Mouse (Mus musculus) left cerebral cortex, postnatal 14 days (tissue): ENCODE measurements at regions not wholly inside any gene's neighbourhood (a gene's known extent, or its start where the extent isn't known, plus 50 kb on each side); places are given as distances from the start of the nearest gene placed in this dataset.
"Not testable (repeated sequence)": the region's sequence is repeated elsewhere in the genome, so short reads cannot be mapped to it uniquely, and the experiment has no call there.

Experiments
- DNase-seq, 2 experiments: peaks; one replicate each; pipeline ENCODE4 v3.0.0; 2021 to 2022; ENCODE audit warnings: low spot score in 2 of 2, mixed read lengths in 1 of 2
- intact Hi-C: fragments of 180-260 bp; cut with DNase I; formaldehyde crosslinking; loops from one replicate; pipeline ENCODE4 v1.15.1; 2025

GRCm38 (mm10) chr2:78025651-78026435, 79.7 kb upstream of the Cwc22 start:
- DNase-seq = no peak
- intact Hi-C loops = no loop called here

DNA sequence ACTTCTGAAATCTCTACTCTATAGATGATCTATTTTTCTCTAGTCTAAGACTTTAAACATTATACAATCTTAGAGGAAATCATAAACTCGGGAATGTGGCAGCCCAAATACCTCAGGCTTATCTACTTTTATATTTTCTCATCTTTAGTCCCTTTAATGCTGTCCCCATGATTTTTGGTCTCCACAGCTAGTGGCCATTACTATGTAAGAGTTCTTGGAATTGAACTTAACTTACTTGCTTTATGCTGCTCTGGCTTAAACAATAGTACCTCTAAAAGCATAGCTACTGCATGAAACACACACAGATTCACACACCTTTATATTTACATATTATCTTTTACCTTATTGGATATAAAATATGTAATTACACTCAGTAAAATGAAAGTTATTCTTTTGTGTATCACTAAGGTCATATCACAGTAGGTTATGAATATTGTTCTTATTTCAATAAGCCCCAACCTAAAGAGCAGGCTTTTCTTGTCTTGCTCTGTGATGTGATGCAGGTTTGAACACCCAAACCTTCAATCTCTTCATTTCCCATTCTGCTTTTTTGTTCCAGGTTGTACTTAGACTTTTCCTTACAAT, 78.9 kb upstream of the Cwc22 start:
- intact Hi-C loops = no loop called here
- no peak for DNase-seq

- intact Hi-C loops = loop anchor here (2.0 kb wide), 1 partner anchor 227 kb away; no protein-coding TSS in a partner anchor
- DNase-seq = no peak
Measured at GRCm38 (mm10) chr2:78023916-78024685, 77.9 kb upstream of the Cwc22 start.

DNA sequence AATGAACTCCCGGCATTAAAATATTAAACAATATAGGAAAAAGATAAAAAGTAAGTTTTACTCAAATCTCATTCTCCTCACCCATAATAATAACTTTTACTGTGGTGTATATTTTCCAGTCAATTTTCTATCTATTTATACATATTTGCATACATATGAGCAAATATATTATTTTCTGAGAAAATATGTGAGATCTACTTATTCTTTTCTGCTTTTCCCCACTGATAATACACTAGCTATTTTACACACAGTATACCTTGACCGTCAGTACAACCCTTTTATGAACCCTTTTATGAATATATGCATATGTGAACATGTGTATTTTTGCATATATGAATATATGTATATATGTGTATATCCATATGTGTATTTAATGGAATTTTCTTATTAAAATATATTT, 77.2 kb upstream of the Cwc22 start:
- intact Hi-C loops = loop anchor here (2.0 kb wide), 1 partner anchor 227 kb away; no protein-coding TSS in a partner anchor
- DNase-seq = no peak

DNA sequence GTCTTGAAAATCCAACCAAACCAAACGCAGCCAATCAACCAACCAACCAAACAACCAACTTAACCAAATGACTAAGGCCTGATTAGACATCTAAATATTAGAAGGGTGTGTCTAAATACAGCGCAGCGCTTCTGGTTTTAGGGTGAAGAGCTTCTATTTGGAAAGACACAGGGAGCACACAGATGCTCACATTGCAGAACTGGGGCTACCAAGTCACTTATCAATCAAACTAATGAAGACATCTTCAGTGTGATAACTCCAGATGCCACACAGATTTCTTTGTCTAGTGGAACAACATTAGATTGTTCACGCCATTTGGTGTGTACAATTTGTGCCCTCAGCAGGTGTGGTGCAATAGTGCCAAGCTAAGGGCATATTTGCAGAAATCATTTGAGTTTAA, 76.6 kb upstream of the Cwc22 start:
- no peak for DNase-seq
- intact Hi-C loops = loop anchor here (2.0 kb wide), 1 partner anchor 226 kb away; no protein-coding TSS in a partner anchor

GRCm38 (mm10) chr2:78021905-78022304, 75.7 kb upstream of the Cwc22 start:
- intact Hi-C loops = loop anchor here (2.0 kb wide), 1 partner anchor 225 kb away; no protein-coding TSS in a partner anchor
- DNase-seq = peak; percentile 7 to 20

DNA sequence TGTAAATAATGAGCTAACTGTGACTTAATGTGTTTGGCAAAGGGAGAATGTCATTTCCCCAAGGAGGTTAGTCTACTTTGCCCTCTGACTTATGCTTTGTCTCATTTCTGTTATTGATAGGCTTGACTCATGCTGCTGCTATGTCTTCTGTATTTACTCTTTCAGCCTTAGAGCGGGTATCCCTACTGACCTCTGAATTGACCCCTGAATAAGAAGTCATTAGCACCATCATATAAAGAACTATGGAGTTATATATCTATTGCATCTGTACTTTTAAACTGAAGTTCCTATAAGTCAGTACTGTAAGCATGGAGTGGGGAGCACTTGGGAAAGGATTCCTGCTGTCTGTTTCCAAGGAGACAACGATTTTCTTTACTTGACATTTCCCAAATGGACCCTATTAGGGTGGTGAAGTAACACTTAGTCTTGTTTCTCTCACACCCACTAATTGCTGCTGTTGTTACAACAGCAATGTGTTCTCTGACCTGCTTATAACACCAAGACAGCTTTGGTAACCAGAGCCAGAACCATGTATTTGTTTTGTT, 75.3 kb upstream of the Cwc22 start:
- intact Hi-C loops = no loop called here

DNA sequence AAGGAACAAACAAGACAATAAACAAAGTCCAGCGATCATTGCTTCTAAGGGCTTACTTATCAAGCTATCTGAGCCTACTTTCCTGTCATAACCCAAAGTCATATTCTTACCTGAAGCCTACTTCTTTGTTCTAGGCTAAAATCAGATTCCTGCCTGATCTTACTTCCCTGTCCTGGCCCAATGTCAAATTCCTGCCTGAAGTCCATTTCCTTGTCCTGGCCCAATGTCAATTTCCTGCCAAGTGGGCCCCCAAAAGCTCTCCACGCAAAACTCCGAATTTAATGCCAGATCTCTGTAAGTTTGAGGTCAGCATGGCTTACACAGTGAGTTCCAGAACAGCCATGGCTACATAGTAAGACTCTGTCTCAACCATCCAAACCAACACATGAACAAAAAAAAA, 74.3 kb upstream of the Cwc22 start:
- intact Hi-C loops = no loop called here
- DNase-seq = no peak

More for the DNA sequence above, 75.3 kb upstream of the Cwc22 start:
- DNase-seq = peak in 1 of 2 experiments; percentile 4

DNA sequence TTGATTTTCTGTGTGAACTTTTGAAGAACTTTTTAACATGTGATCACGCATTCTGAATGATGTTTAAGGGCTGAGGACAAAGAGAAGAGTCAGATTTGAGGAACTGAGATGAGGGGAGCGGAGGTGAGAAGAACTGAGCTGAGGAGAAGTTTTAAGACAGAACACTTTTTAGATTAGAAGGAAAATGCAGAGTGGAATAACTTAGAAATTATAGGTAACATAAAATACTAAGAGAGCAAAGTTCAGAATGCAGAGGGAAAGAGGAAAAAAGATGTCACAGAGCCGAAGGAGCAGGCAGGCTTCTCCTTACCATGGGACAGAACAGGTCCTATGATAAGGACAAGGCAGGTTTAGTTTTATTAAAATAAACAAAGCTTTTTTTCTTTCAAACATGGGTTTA, 73.7 kb upstream of the Cwc22 start:
- no peak for DNase-seq
- intact Hi-C loops = no loop called here

DNA sequence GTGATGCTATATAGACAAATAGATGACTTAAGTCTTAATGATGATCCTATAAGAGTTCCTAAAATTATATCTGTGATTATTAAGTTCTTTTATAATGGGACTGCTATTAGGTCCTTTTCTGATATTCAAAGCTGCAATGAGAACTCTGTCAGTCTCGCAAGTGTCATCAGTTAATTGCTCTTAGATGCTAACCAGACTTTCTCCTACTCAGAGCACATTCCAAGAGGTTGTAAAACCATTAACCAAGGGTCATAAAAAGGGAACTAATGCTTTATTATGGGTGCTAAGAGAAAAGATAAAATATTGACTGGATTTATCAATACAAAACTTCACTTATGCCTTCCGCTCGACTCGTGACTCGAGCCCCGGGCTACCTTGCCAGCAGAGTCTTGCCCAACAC, 66.3 kb upstream of the Cwc22 start:
- DNase-seq = not testable (repeated sequence)
- intact Hi-C loops = loop anchor here (5.0 kb wide), 1 partner anchor 1040 kb away; no protein-coding TSS in a partner anchor

DNA sequence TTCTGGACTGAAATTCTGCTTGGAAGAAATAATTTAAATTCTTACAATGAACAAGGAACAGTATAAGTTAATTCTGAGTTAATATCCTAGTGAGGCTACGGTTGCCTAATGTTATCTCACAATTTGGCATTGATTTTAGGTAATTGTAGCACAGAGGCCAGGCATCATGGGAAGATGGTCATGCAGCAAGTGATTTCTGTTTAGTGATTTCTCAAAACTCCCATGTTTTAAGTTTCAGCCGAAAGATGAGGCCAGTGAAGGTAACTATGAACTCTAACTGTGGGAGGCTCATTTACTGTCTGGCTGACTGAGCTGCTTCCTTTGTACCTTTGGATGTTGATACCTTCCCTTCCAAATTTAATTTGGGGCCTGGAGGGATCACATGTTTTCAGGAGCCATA, 65.6 kb upstream of the Cwc22 start:
- intact Hi-C loops = loop anchor here (5.0 kb wide), 1 partner anchor 1040 kb away; no protein-coding TSS in a partner anchor
- no peak for DNase-seq

GRCm38 (mm10) chr2:78011051-78011800, 65.1 kb upstream of the Cwc22 start:
- intact Hi-C loops = loop anchor here (5.0 kb wide), 1 partner anchor 1039 kb away; no protein-coding TSS in a partner anchor
- no peak for DNase-seq

- no peak for DNase-seq
- intact Hi-C loops = loop anchor here (5.0 kb wide), 1 partner anchor 1038 kb away; no protein-coding TSS in a partner anchor
Measured at GRCm38 (mm10) chr2:78010066-78010690, 64.0 kb upstream of the Cwc22 start.

GRCm38 (mm10) chr2:78008094-78008493, 61.9 kb upstream of the Cwc22 start:
- intact Hi-C loops = no loop called here
- no peak for DNase-seq

- intact Hi-C loops = no loop called here
- DNase-seq = no peak
Measured at GRCm38 (mm10) chr2:78005402-78006021, 59.3 kb upstream of the Cwc22 start.

DNA sequence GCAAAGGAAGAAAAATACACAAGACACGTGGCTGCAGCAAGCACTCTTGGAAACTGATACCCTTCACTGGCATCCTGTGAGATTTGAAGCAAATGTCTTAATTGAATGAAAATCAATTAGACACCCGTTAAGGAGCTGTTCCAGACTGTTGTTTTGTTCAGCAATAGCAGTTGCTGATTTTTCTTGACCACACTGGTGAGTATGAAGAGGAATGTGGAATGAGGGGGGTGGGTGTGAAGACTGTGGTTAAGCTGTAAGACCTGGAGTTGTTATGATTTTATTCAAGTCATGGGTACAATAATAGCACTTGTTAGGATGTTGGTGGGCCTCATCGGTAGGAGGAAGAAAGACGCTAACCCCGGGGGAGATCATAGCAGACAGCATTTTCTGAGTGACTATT, 58.3 kb upstream of the Cwc22 start:
- no peak for DNase-seq
- intact Hi-C loops = no loop called here
